Mouse (Mus musculus) G1E-ER4 (cell line): ENCODE data around the gene Cic. TPM values are rescaled to one million over a fixed set of nuclear protein-coding genes. Genes with fewer than 3 reads are reported as not detected.

ENCODE experiments used
- GATA1 ChIP-seq: IDR thresholded peaks from one replicate; pipeline ENCODE4 v1.8.0; 2012; ENCODE audit warnings: low read length, inconsistent platforms
- polyA plus RNA-seq: library from polyadenylated mRNA; stranded (reverse); fragments of >175 nt; gene quantifications from 2 replicates; pipeline ENCODE4 v1.2.3, GENCODE M21; 2012

The Cic gene
- polyA plus RNA-seq, 1 experiment, result 729 TPM

DNA sequence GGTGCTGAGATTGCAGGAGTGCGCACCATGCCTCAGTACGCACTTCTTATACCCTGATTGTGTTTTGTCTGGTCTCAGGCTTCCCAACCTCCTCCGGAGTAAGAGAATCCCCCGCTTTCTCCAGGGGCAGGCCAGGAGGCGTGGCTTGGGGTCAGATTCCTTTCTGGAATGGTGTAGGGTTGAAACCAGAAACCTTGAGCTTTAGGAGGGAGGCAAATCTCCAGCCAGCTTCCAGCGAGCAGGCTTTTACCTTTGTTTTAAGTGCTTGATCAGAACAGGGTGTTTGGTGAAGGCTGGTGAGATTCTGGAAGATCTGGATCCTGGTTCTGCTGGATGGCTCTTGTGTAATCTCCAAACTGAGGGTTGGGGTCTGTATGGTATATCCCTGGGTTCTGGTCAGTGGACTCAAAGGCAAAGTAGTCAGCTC is 54.6 kb downstream of the Cic start:
- no peak for TF ChIP-seq GATA1

DNA sequence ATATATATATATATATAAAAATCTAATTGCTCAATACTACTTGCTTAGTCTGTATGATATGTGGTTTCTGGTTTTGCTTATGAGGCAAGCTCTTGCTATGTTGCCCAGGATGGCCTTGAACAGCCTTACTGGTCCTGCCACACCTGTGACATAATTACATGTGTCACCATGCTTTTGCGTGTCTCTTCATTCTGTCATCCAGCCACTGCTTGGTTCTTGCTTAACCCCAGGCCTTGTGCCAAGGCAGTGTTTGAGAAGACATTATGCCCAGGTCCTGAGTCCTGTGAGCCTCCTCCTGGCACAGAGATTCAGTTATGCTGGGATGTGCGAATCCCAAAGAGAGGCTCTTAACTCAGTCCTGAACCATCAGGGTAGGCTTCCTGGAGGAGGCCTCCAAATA is 55.7 kb downstream of the Cic start:
- no peak for TF ChIP-seq GATA1

DNA sequence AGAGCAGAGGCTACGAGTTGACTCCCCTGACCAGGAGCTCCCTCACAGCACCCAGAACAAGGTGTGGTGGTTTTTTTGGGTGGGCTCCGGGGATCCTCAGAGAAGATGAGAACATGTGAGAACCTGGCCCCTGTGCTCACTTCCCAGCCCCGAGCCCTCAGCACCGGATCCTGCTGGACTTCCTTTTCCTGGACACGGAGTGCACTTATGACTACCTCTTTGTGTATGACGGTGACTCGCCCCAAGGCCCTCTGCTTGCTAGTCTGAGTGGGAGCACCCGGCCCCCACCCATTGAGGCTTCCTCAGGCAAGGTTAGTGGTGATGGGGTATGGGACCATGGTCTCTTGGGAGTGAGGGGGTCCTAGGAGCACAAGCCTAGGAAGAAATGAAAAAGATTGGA is 58.7 kb downstream of the Cic start:
- no peak for TF ChIP-seq GATA1

DNA sequence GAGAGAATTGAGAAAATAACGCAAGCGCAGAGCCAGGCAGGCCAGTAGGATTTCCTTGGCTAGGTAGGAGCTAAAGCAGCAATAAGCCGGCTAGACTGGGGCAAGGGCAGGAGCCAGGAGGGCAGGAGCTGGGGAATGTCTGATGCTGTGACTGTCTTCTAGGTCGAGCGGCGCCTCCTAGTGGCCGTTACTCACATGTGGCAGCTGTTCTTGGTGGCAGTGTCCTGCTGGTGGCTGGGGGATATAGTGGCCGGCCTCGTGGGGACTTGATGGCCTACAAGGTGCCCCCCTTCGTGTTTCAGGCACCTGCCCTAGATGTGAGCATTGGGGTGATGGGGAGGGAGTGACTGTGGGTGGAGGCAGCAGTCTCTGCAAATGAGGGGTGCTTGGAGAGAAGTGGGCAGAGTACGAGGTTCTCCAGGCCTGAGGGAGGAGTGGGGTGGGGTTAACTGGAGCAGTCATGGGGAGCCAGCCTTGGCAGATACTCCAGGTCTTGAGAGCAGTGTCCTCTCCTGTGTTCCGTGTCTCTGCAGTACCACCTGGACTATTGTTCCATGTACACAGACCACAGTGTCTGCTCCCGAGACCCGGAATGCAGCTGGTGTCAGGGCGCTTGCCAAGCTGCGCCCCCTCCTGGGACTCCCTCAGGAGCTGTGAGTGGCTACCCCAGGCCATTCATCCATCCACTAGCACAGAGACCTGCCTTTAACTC is 66.2 kb downstream of the Cic start:
- TF ChIP-seq GATA1, result no peak

DNA sequence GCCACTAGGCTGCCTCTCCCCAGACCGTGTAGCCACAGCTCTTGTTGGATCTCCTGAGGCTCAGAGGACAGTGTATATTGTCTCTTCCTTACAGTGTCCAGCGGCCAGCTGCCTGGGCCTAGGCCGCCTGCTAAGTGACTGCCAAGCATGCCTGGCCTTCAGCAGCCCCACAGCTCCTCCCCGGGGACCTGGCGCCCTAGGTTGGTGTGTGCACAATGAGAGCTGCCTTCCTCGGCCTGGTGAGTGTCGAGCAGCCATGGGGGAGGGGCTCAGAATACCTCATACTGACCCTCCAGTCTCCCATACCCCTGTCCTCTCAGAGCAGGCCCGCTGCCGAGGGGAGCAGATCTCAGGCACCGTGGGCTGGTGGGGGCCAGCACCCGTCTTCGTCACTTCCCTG is 67.0 kb downstream of the Cic start:
- no peak for TF ChIP-seq GATA1

DNA sequence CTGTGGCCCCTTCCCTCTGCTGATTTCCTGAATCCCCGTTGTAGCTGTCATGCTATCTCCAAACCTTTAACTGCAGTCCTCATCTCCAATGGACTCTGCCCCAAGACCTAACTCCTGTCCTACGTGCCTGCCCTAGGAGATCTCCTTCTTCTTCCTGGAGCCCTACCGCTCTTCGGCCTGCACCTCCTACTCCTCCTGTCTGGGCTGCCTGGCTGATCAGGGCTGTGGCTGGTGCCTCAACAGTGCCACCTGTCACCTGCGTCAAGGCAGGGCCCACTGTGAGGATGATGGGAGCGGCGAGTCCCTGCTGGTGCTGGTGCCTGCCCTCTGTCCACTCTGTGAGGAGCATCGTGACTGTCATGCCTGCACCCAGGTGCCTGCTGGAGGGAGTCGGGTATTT is 71.8 kb downstream of the Cic start:
- no peak for TF ChIP-seq GATA1

DNA sequence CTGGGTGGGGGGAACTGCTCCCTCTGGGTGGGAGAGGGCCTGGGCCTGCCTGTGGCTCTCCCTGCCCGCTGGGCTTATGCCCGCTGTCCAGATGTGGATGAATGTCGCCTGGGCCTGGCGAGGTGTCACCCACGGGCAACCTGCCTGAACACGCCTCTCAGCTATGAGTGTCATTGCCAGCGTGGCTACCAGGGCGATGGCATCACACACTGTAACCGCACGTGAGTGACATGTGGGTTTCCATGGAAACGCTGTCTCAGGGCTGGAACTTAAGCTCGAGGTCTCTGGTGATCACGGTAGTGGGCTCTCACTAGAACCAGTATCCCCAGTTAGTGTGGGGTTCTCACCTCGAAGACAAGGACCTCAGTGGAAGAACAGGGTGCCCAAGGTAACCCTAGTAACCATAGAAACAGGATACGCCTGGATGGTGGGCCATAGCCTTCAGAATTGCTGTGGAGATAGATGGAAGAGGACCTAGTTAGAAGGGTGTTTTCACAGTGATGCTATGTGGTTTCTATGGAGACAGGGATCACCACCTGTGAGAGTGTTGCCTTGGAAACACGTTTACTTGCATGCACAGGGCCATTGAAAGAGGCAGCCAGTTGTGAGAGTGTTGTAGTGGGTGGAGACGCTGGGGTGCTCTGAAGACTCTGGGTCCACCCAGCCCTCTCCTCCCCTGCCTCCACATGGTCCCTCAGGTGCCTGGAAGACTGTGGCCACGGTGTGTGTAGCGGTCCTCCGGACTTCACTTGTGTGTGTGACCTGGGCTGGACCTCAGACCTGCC is 73.7 kb downstream of the Cic start:
- no peak for TF ChIP-seq GATA1

Other genes with a start within 250 kb of the Cic start
- gene Grik5, start 195.4 kb upstream of the Cic start, polyA plus RNA-seq, result 137 and 175 TPM in 2 replicates
- gene Zfp574, start 195.1 kb upstream of the Cic start, polyA plus RNA-seq, result 70.8 and 77.5 TPM in 2 replicates
- gene Pou2f2, start 88.0 kb upstream of the Cic start, polyA plus RNA-seq, result 0.38 and 0.41 TPM in 2 replicates
- 81.6 and 102 TPM in 2 replicates for gene Dedd2, start 47.1 kb upstream of the Cic start, polyA plus RNA-seq
- gene Zfp526, start 46.3 kb upstream of the Cic start, polyA plus RNA-seq, result 56.1 and 57.4 TPM in 2 replicates
- 169 and 188 TPM in 2 replicates for gene Gsk3a, start 29.9 kb upstream of the Cic start, polyA plus RNA-seq
- gene Erf, start 16.9 kb upstream of the Cic start, polyA plus RNA-seq, result 136 and 176 TPM in 2 replicates
- gene Pafah1b3, start 30.3 kb downstream of the Cic start, polyA plus RNA-seq, result 119 and 158 TPM in 2 replicates
- 0.06 TPM in 1 of 2 replicates, not detected in the other for gene Prr19, start 33.7 kb downstream of the Cic start, polyA plus RNA-seq
- 0.06 TPM in 1 of 2 replicates, not detected in the other for gene Tmem145, start 38.4 kb downstream of the Cic start, polyA plus RNA-seq
- gene Megf8, start 49.5 kb downstream of the Cic start, polyA plus RNA-seq, result 34.5 and 36.9 TPM in 2 replicates
- gene Cnfn, start 102.0 kb downstream of the Cic start, polyA plus RNA-seq, result not detected in 2 replicates
- gene Lipe, start 131.0 kb downstream of the Cic start, polyA plus RNA-seq, result 14.8 and 17.6 TPM in 2 replicates
- not detected in 2 replicates for gene Cxcl17, start 145.2 kb downstream of the Cic start, polyA plus RNA-seq
- not detected in 2 replicates for gene Ceacam1, start 209.9 kb downstream of the Cic start, polyA plus RNA-seq